Mouse (Mus musculus): ENCODE measurements around the gene Qdpr.

DNA sequence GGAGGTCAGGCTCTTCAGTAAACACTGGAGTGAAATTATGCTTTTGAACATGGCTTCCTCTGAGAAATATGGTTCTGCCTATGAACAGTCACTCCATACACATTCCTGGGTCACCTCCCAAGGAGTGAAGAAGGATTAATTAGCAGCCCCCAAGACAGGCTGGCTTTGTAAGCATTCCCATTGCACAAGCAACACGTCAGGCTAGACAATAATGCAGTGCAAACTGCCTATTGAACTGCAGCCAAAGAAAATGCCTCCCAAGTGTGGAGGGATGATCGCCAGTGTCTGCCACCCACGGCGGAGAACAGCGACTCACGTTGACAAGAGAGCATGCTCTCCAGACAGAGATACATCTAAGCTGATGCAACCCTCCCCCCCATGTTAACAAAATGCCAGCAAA lies 26.3 kb upstream of the Qdpr start:
- TF ChIP-seq POLR2A (IDR thresholded peaks at IDR 0.05; ENCODE audit: low read depth, low read length): no peak
- no peak for TF ChIP-seq CTCF (conservative IDR thresholded peaks at IDR 0.05; ENCODE audit: insufficient read depth, insufficient read length, low read depth, low read length)
